Mouse (Mus musculus) lung, embryonic 15.5 days (tissue): ENCODE data around the gene Oas1a. TPM values are rescaled to one million over a fixed set of nuclear protein-coding genes. Genes with fewer than 3 reads are reported as not detected.
"Not testable (repeated sequence)": the region's sequence is repeated elsewhere in the genome, so short reads cannot be mapped to it uniquely, and the experiment has no call there.

Experiments
- ATAC-seq: fragments of 200-750 bp; cut with Nextera tagmentation; 2 replicates; pipeline ENCODE4 v1.8.0; 2017; ENCODE audit warnings: moderate number of reproducible peaks, borderline replicate concordance; ENCODE audit not compliant: low FRiP score, low TSS enrichment; ENCODE audit errors: extremely low read depth
- H3K27ac ChIP-seq: fragments of 300-500 bp; sonication (generic); 2 replicates; pipeline ENCODE4 v1.5.1; 2015; ENCODE audit warnings: moderate library complexity, mild to moderate bottlenecking, inconsistent platforms
- H3K27me3 ChIP-seq: fragments of 300-500 bp; sonication (generic); 2 replicates; pipeline ENCODE4 v1.6.1; 2015; ENCODE audit warnings: inconsistent platforms
- H3K36me3 ChIP-seq: fragments of 300-500 bp; sonication (generic); 2 replicates; pipeline ENCODE4 v1.6.1; 2015; ENCODE audit warnings: inconsistent platforms
- H3K4me1 ChIP-seq: fragments of 300-500 bp; sonication (generic); 2 replicates; pipeline ENCODE4 v1.6.1; 2015; ENCODE audit warnings: inconsistent platforms
- H3K4me2 ChIP-seq: fragments of 300-500 bp; sonication (generic); 2 replicates; pipeline ENCODE4 v1.6.1; 2015; ENCODE audit warnings: inconsistent platforms, mild to moderate bottlenecking, moderate library complexity
- H3K4me3 ChIP-seq: fragments of 300-500 bp; sonication (generic); 2 replicates; pipeline ENCODE4 v1.5.1; 2015; ENCODE audit warnings: mild to moderate bottlenecking, inconsistent platforms
- H3K9ac ChIP-seq: fragments of 300-500 bp; sonication (generic); 2 replicates; pipeline ENCODE4 v1.6.1; 2015; ENCODE audit warnings: inconsistent platforms
- H3K9me3 ChIP-seq: fragments of 300-500 bp; sonication (generic); 2 replicates; pipeline ENCODE4 v1.6.1; 2016; ENCODE audit warnings: inconsistent platforms
- WGBS: fragments of 180-500 bp; shearing (Covaris S2); methylation state at CpG from one replicate; pipeline ENCODE4 v1.1.7; 2015; 5-methylcytosine and 5-hydroxymethylcytosine counted together
- polyA plus RNA-seq: library from polyadenylated mRNA; unstranded; fragments of >200 nt; fragmentation: Nextera tagmentation; extraction: Ambion mirVana; gene quantifications from 2 replicates; pipeline ENCODE4 v1.2.1, GENCODE M21; 2015

The Oas1a gene
- 1.6 and 1.9 TPM in 2 replicates for polyA plus RNA-seq

GRCm38 (mm10) chr5:120906791-120907733 is at the start of gene Oas1a:
Oas1a (minus strand) TSS chr5:120907521.
- ATAC-seq, H3K4me2 ChIP-seq, H3K27ac ChIP-seq, H3K4me3 ChIP-seq, H3K9me3 ChIP-seq, H3K9ac ChIP-seq, H3K4me1 ChIP-seq, H3K36me3 ChIP-seq, H3K27me3 ChIP-seq: not testable (repeated sequence)
- WGBS = 31% methylated on average over 9 of the region's 12 CpGs

- Histone ChIP-seq H3K4me2 (no peak overlapping the region), H3K36me3 (no peaks in the 10 kb centered on the region), H3K27me3 (no peaks in the 10 kb centered on the region), H3K9me3 (no peaks in the 10 kb centered on the region), H3K9ac (no peak overlapping the region), H3K27ac (no peak overlapping the region), H3K4me1 (no peaks in the 10 kb centered on the region), H3K4me3 (no peak overlapping the region)
- whole genome bisulfite sequencing = 17% methylated on average over 5 of the region's 5 CpGs
- ATAC-seq = no peak
These were observed 46.7 kb upstream of the Oas1a start for GRCm38 (mm10) chr5:120953974-120954373.

- 58% methylated on average over 10 of the region's 10 CpGs for WGBS
- no peak for ATAC-seq
- H3K4me3 ChIP-seq = no peak overlapping the region
These were observed 45.0 kb upstream of the Oas1a start for GRCm38 (mm10) chr5:120952242-120952770.

GRCm38 (mm10) chr5:120942076-120942475 is 34.8 kb upstream of the Oas1a start:
- no peaks in the 10 kb centered on the region for H3K4me1 ChIP-seq
- WGBS = 65% methylated on average over 10 of the region's 10 CpGs
- no peak for ATAC-seq

More at GRCm38 (mm10) chr5:120952242-120952770, 45.0 kb upstream of the Oas1a start:
- H3K4me2 ChIP-seq = no peak overlapping the region
- H3K9ac ChIP-seq = no peak overlapping the region
- H3K27me3 ChIP-seq = no peaks in the 10 kb centered on the region
- no peak overlapping the region for H3K27ac ChIP-seq
- H3K36me3 ChIP-seq = no peaks in the 10 kb centered on the region
- H3K4me1 ChIP-seq = no peaks in the 10 kb centered on the region
- H3K9me3 ChIP-seq = no peaks in the 10 kb centered on the region

GRCm38 (mm10) chr5:120938586-120938985 is 31.3 kb upstream of the Oas1a start:
- Histone ChIP-seq H3K27me3 (no peaks in the 10 kb centered on the region), H3K36me3 (no peaks in the 10 kb centered on the region), H3K4me2 (no peak overlapping the region), H3K4me1 (no peaks in the 10 kb centered on the region), H3K9me3 (no peaks in the 10 kb centered on the region), H3K4me3 (no peak overlapping the region), H3K9ac (no peak overlapping the region), H3K27ac (no peak overlapping the region)
- no peak; the same call in 1 of the 2 replicates for ATAC-seq
- WGBS = 42% methylated on average over 8 of the region's 8 CpGs

More at GRCm38 (mm10) chr5:120942076-120942475, 34.8 kb upstream of the Oas1a start:
- Histone ChIP-seq H3K9ac (no peak overlapping the region), H3K9me3 (no peaks in the 10 kb centered on the region), H3K4me3 (no peak overlapping the region), H3K27ac (no peak overlapping the region), H3K36me3 (no peaks in the 10 kb centered on the region), H3K4me2 (no peak overlapping the region), H3K27me3 (no peaks in the 10 kb centered on the region)

GRCm38 (mm10) chr5:120937841-120938240 is 30.5 kb upstream of the Oas1a start:
- Histone ChIP-seq H3K27me3 (no peaks in the 10 kb centered on the region), H3K36me3 (no peaks in the 10 kb centered on the region), H3K4me2 (no peak overlapping the region), H3K4me3 (no peak overlapping the region), H3K9me3 (no peaks in the 10 kb centered on the region), H3K9ac (no peak overlapping the region), H3K27ac (no peak overlapping the region), H3K4me1 (no peaks in the 10 kb centered on the region)
- ATAC-seq = no peak
- WGBS = 65% methylated on average over 4 of the region's 4 CpGs

- no peak overlapping the region for H3K4me3 ChIP-seq
- WGBS = 22% methylated on average over 5 of the region's 5 CpGs
- H3K9me3 ChIP-seq = no peaks in the 10 kb centered on the region
- no peak overlapping the region for H3K9ac ChIP-seq
- no peaks in the 10 kb centered on the region for H3K36me3 ChIP-seq
- ATAC-seq = no peak
- no peaks in the 10 kb centered on the region for H3K4me1 ChIP-seq
- no peak overlapping the region for H3K4me2 ChIP-seq
- H3K27me3 ChIP-seq = no peaks in the 10 kb centered on the region
- H3K27ac ChIP-seq = no peak overlapping the region
These were observed 26.6 kb upstream of the Oas1a start for GRCm38 (mm10) chr5:120933966-120934365.

- Histone ChIP-seq H3K27ac (no peak overlapping the region), H3K4me1 (no peaks in the 10 kb centered on the region), H3K4me3 (no peak overlapping the region), H3K9ac (no peak overlapping the region), H3K4me2 (no peak overlapping the region), H3K9me3 (no peaks in the 10 kb centered on the region), H3K27me3 (no peaks in the 10 kb centered on the region), H3K36me3 (no peaks in the 10 kb centered on the region)
- 0% methylated on average over 1 of the region's 1 CpGs for WGBS
- ATAC-seq = no peak
These were observed 19.7 kb upstream of the Oas1a start for GRCm38 (mm10) chr5:120927036-120927435.

- H3K4me2 ChIP-seq, H3K9ac ChIP-seq, H3K4me3 ChIP-seq, H3K9me3 ChIP-seq, H3K4me1 ChIP-seq, H3K27me3 ChIP-seq, ATAC-seq, H3K36me3 ChIP-seq, H3K27ac ChIP-seq: not testable (repeated sequence)
- 35% methylated on average over 2 of the region's 2 CpGs for WGBS
These were observed 19.0 kb upstream of the Oas1a start for GRCm38 (mm10) chr5:120926311-120926710.

- not testable (repeated sequence) for H3K4me3 ChIP-seq, ATAC-seq, H3K9ac ChIP-seq, H3K27me3 ChIP-seq, H3K36me3 ChIP-seq, H3K4me1 ChIP-seq, H3K9me3 ChIP-seq, H3K4me2 ChIP-seq, H3K27ac ChIP-seq
- 69% methylated on average over 4 of the region's 4 CpGs for WGBS
These were observed 17.2 kb upstream of the Oas1a start for GRCm38 (mm10) chr5:120924520-120924919.

- 47% methylated on average over 4 of the region's 4 CpGs for WGBS
- Histone ChIP-seq H3K4me1 (no peaks in the 10 kb centered on the region), H3K36me3 (no peaks in the 10 kb centered on the region), H3K4me3 (no peak overlapping the region), H3K4me2 (no peak overlapping the region), H3K27me3 (no peaks in the 10 kb centered on the region), H3K27ac (no peak overlapping the region), H3K9ac (no peak overlapping the region), H3K9me3 (no peaks in the 10 kb centered on the region)
- no peak for ATAC-seq
These were observed 16.6 kb upstream of the Oas1a start for GRCm38 (mm10) chr5:120923969-120924368.

GRCm38 (mm10) chr5:120920296-120920695 is 13.0 kb upstream of the Oas1a start:
- no peak overlapping the region for H3K9ac ChIP-seq
- H3K4me3 ChIP-seq = no peak overlapping the region
- no peak overlapping the region for H3K27ac ChIP-seq
- no peaks in the 10 kb centered on the region for H3K4me1 ChIP-seq
- WGBS = 72% methylated on average over 3 of the region's 3 CpGs
- no peaks in the 10 kb centered on the region for H3K27me3 ChIP-seq
- no peaks in the 10 kb centered on the region for H3K36me3 ChIP-seq
- no peaks in the 10 kb centered on the region for H3K9me3 ChIP-seq
- ATAC-seq = no peak
- H3K4me2 ChIP-seq = no peak overlapping the region
